Mouse (Mus musculus): Measurements from ENCODE around the gene Dner.

GRCm38 (mm10) chr1:84664377-84665118 lies 31.5 kb downstream of the Dner start:
- no peak for TF ChIP-seq CTCF (IDR thresholded peaks at IDR 0.05; ENCODE audit: low read depth, low read length)
- TF ChIP-seq POLR2A (IDR thresholded peaks at IDR 0.05; ENCODE audit: extremely low read depth, insufficient read depth, low read length) = no peak

Data from liver, adult 2 months (tissue).